Mouse (Mus musculus) ovary, postnatal 36 days (tissue): Measurements from ENCODE around the gene Spop.

Experiments
- DNase-seq: peaks from one replicate; pipeline ENCODE4 v3.0.0; 2022; ENCODE audit warnings: low spot score, mixed read lengths

The Spop gene

DNA sequence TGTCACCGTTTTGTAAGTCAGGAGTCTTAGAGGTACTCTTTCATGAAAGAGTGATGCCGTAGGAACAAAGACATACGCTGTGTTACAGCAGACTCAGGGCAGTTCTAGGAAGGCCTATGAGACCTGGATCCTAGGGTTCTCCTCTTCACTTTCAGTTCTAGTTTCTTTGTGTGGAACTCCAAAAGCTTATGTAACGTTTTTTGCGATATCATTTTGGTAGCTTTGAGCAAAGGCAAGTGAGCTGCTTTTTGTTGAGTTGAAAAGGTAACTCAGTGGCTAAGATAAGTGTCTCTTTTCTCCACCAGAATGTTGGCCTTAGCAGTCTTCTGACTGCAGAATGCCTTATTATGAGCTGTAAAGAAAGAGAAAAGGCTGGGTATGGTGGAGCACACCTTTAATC is 3.5 kb downstream of the Spop start:
- DNase-seq: no peak

DNA sequence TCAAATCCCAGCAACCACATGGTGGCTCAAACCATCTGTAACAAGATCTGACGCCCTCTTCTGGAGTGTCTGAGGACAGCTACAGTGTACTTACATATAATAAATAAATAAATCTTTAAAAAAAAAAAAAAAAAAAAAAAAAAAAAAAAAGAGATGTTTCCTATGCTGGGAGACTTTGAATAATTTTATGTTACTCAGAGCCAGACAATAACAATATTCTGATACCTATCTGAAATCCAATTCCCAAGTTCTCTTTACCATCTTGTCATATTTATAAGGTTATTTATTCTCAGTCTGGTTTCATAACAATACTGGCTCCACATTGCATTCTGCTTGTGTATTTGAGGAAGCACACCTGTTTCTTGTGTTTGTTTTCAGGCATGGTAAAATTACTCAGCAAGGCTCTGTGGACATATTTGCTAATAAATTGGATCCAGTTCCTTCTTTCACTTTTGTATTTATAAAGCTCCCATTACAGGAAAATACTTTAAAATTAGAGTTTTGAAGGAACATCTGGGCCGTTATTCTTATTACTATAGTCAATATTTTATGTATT is 7.1 kb downstream of the Spop start:
- no peak for DNase-seq

DNA sequence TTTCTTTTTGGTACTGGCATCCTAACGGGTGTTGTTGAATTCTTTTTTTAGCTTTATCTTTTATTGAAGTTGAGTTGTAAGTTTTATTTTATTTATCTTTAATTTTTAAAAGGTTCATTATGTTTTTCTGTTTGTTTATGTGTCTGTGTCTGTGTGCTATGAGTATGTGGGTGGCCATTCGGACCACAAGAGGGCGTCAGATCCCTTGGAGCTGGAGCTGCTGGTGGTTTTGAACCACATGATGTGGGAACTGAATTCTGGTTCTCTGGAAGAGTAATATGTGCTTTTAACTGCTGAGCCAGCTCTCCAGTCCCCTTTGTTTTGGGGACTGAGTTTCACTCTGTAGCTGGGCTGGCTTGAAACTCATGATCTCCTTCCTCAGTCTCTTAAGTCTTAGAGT is 9.6 kb downstream of the Spop start:
- no peak for DNase-seq

DNA sequence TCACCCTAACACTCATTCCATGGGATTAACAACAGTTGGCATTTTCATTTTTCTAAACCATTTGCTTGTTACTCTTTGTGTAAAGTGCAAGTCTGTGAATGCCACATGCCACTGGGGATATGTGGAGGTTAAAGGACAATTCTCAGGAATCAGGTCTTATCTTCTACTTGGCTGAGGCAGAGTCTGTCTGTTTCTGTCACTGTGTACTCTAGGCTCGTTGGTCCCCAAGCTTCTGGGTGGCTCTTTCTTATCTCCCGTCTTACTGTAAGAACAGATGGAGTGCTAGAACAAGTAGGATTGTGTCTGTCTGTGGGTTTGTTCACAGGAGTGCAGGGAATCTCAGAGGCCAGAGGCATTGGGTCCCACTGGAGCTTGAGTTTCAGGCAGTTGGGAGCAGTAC is 17.5 kb downstream of the Spop start:
- no peak for DNase-seq

DNA sequence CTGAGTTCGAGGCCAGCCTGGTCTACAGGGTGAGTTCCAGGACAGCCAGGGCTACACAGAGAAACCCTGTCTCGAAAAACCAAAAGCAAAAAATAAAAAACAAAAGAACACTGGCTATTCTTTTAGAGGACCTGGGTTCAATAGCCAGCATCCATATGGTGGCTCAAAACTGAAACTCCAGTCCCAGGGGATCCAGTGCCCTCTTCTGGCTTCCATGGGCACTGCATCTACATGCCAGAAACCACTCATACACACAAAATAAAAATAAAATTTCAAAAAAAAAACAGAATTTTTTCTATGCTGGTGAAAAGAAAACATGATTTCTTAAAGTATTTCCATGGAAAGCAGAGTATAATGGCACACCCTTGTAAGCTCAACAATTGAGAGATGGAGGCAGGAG is 18.3 kb downstream of the Spop start:
- peak; percentile 12 for DNase-seq

DNA sequence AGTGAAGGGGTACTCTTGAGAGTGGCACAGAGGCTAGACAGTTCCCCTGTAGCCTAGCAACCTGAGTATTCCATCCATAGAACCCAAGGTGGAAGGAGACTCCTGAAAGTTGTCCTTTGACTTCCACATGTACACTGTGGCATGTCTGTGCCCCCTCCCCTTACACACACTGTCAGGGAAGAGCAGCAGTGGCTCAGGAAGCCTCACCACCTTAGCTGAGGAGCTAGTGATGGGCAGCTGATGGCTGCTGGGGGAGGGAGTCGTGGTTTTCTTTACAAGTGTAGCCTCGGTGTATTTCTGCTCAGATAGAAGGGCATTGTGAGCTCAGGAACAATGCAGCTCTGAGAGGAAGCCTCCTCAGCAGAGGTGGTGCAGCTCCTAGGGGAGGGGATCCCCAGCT is 31.5 kb downstream of the Spop start:
- no peak for DNase-seq

DNA sequence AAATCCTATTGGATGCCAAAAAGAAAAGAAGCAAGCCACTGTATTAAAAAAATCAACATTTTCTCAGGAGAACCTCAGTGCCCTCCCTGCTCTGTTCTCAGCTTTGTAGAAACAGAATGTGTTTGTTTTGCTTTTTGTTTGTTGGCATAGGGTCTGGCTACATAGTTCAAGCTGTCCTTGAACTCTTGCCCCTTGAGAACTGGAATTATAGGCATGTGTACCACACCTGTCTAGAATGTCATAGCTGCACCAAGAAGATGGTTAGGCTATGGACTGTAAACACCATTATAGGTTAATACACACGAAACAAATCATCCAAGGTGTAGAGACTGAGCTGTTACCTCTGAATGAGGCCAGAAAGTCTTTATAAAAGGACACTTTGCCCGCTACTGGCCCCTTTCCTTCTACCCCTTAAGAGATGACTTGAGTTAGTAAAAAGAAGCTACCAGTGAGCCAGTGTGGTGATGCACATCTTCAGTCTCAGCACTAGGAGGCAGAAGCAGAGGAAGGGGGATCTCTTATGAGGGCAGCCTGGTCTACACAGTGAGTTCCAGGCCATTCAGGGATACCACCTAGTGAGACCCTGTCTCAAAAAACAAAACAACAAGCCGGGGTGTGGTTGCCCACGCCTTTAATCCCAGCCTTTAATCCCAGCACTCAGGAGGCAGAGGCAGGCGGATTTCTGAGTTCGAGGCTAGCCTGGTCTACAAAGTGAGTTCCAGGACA is 32.9 kb downstream of the Spop start:
- DNase-seq: no peak

DNA sequence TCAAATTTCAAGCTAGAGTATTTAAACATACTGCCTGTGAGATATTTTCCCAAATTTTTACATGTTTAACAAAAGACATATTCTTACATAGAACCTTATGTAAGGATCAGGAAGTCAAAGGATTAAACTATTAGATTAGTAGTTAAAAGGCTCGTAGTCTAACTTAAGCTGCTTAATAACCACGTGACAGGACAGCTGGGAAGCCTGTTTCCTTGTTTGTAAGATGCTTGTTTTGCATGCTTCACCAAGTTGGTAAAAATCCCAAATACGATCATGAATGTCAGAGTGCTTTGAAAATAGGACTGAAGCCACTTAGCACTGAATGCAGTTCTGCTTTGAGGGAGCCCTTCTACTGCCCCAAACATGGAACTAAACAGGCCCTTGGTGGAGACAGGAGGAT is 34.5 kb downstream of the Spop start:
- no peak for DNase-seq

DNA sequence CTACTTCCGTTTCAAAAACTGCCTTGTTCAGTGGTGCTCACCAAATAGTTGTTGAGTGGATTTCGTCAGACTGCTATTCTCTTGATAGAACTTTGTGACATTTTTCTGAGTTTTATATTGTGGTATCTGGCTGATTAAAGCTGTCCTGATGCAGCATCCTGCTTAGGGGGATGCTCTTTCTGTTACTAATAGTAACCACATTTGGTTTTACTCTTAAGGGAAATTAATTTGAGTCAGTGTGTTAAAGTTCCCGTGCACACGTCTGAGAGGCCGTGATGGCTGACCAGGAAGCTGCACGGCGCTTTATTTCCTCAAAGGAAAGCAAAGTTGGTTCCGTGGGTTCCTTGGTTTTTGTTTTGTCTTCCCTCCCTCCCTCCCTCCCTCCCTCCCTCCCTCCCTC is 41.5 kb downstream of the Spop start:
- DNase-seq: no peak

DNA sequence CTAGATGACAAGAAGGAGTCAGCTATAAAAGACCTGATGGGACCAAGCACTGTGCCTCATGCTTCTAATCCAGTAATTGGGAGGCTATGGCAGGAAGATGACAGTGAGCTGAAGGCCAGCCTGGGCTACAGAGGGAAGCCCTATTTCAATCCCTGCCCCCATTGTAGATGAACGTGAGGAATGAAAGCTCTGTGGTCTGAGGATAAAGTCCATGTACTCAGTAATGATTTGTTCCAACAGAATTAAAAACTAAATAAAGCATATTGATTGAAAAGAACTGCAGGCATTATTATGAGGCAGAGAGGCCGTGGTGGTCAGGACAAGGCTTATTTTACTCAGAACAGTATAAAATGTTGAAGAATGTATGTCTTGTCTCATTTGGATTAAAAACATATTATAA is 47.0 kb downstream of the Spop start:
- DNase-seq: no peak

DNA sequence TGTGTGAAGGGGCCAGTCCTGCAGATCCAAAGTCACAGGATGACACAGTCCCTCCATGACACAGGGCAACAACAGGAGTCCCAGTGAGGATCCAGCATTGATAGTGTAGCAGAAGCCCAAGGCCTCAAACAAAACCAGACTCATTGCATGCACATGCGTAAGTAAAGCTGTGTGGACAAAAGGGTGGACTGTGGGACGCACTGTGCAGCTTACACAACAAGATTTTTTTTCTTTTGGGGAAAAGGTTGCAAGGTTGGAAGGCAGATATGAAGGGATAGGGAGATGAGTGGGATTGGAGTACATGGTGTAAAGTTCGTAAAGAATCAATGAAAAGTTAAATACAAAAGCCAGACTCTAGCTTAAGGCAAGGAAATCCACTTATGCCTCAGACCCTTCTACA is 48.3 kb downstream of the Spop start:
- DNase-seq: no peak

DNA sequence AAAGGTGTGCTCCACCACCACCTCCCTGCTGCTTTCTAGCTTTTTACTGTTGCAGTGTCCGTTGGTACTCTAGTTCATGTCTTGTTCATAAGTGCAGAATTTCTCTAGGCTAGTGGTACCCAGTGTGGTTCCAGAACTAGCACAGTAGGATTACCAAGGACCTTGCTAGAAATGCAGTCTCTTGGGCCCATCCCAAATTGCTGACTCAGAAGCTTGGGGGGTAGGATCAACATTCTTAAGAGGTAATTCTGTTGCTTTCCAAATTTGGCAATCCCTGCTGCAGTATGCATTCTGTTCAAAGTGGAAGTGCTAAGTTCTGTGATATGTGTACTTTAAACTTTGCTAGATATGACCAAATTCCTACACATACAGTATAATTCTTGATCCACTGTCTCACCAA is 53.9 kb downstream of the Spop start:
- DNase-seq: no peak

DNA sequence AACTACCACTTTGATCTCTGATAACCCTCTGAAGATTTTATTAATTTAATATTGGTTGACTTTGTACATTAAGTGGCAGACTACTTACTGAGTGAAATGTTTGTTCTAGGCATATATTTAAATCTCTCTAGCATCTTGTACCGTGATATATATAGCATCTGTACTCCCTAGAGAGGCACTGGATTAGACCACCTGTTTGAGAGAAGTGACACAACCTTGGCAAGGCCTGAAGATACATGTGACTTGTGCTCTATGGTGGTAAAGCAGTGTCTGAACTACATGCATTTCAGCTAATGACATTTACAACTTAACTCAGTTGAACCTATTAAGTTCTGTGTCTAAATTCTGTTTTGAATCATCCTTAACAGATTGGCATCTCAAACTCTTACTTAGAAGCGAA is 59.1 kb downstream of the Spop start:
- DNase-seq: no peak

DNA sequence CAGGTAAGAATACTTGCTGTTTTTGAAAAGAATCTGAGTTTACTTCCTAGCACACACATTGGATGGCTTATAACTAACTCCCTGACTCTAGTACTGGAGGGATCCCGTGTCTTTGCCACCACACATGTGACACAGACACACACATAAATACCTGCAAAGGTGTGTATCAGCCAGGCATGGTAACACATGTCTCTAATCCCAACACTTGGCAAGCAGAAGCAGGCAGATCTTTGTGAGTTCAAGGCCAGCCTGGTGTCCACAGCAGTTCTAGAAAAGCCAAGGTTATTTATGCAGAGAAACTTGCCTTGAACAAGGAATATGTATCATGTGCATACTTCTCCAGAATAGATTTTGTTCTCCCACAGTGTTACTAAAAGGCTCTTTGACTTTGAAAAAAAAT is 59.6 kb downstream of the Spop start:
- no peak for DNase-seq

DNA sequence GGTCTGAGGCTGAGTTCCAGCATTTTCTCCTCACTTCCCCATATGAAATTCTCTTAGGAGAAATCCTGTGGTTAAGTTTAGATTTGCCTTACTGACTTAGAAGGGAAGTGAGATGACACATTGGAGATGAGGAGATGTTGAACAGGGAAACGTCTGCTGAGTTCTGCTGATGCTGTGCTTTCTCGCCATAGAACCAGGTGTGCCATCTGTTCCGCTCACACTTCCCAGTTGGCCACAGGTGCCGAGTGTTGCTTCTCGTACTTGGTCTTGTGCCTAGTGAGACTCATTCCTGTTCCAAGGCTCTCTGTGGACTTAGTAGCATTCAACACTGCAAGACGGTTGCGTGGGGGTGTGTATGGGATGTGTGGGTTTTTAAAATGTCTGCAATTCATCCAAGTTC is 62.4 kb downstream of the Spop start:
- no peak for DNase-seq

DNA sequence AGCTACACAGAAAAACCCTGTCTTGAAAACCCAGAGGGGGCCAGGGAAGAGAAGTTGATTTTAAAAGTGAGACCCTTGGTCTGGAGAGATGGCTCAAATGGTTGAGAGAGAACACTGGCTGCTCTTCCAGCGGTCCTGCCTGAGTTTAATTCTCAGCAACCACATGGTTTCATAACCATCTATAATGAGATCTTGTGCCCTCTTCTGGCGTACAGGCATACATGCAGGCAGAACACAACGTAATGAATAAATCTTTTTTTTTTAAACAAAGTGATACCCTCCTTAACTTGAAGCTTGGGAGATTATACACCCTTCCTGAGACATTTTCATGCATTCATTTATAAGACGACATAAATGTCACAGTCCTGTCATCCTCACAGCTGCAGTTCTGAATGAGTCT is 65.6 kb downstream of the Spop start:
- DNase-seq: no peak

DNA sequence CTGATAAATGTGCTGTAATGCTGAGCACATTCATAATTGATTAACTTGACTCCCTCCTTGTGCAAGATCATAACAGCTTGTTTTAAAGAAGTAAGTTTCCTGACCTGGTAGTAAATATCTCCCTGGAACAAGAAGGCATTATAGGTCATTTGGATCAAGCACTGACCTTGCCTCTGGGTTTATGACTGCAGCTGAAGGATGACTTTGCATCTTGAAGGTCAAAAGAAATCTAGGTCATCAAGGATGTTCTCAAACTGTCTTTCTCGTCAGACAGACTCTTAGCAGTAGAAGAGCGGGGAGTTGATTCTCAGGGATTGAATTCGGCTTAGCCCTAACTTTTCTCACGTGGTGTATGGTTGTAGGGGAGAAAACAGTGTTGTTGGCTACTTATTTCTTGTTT is 66.8 kb downstream of the Spop start:
- no peak for DNase-seq

DNA sequence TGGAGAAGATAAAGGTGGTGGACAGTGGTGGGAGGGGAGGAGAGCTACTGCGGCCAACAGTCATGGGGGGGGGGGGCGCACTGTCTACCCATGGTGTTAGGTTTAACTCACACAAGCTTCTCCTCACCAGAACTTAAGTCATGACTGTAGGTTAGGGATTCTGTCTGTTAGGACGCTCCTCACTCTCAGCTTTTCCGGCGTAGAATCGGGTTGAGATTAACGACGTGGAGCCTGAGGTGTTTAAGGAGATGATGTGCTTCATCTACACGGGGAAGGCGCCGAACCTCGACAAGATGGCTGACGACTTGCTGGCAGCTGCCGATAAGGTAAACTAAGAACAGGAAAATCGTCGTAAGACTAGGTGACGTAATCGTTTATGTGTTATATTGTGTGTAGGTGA is 71.8 kb downstream of the Spop start:
- DNase-seq: no peak

DNA sequence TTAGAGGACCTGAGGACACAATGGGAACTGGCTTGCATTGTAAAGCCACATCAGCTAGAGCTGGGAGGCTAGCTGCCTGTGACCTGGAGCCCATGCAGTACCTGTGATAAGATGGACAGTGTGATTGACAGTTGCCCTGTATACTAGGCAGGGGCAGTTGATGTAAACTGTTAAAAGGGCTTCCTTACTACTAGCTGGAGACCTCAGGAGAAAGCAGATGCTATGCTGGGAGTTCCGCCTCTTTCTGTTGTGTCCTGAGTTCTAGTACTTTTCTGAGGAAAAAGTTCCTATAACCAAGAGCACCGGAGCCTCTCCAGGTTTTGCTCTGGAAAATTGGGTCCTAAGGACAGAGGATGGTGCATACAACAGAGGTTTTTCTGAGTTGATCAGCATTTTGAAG is 73.4 kb downstream of the Spop start:
- DNase-seq: no peak

DNA sequence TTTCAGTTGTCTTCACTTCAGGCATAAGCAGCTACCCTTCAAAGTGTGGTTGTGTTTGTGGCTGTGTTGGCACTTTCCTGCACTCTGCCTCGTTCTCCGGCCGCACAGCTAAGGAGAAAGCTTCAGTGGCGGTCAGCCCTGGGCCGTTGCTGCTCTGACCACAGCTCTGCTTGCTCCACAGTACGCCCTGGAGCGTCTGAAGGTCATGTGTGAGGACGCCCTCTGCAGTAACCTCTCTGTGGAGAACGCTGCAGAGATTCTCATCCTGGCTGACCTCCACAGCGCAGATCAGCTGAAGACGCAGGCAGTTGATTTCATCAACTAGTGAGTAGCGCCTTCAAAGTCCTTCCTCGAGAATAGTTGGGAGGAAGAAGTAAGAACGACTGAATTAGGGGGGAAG is 76.2 kb downstream of the Spop start:
- no peak for DNase-seq

DNA sequence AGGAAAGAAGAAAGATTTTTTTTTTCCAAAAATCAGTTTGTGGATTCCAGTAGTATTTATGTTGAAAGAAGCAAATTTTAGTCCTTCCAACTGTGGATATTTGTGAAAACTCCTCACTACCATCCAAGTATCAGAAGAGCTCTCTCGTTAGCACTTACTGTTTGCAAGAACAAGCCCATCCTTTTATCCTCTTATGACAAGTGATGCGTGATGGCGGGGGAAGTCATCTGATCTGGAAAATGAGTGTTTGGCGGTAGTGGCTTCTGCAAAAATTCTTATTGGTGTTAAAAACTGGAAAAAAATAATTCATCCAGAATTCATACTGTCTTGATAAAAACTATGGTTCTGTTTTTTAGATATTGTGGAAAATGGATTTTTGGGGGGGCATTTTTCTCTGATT is 78.4 kb downstream of the Spop start:
- no peak for DNase-seq

DNA sequence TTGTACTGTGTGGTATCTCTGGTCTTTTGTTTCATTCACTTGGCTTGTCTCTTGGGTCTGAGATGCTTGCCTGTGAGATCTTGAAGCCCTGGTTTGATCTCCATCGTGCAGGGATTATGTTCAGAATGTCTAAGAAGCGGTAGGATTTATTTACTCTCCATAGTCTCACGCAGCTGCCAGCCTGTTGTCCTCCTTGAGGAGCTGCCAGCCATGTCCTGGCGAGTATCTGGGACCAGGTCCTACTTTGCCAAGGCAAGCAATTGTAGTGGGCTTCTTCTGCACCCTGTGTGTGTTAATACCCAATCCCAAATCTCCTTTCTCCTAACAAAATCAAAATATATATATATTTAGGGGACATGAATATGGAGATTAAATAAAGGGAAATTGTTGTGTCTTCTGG is 79.1 kb downstream of the Spop start:
- no peak for DNase-seq

DNA sequence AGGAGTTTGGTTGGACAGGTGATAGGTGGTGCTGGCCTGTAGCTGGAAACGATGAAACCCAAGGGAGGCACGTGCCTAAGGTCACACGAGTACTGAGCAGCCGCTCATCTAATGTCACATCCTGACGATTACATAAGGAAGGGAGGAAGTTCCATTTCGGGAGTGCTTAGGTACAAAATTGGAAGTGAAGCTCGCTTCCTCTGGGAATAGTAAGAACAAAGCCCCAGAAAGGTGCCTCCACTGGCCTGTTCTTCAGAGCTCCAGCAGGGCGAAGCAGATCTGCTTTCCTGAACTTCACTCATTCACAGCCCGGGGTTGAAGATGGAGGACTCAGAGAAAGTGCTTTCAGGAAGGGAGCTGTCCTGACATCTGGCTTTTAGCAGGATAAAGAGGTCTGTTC is 80.1 kb downstream of the Spop start:
- DNase-seq: no peak

DNA sequence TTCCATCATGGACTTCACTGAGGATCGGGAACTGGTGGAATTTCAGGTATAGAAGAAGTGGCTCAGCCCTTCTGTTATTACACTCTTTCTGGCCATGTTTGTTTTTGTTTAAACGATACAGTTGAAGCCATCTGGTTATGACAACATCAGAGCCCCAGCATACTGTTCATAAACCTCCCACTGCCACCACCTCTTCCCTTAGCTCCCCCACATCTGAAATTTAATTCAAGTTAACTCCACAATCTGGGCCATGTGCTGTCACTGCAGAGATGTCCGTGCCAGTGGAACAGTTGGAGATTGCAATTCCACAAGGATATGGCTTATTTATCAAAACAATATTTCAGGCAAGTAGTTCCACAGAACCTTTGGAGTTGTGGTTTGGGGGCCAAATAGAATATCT is 80.5 kb downstream of the Spop start:
- no peak for DNase-seq

DNA sequence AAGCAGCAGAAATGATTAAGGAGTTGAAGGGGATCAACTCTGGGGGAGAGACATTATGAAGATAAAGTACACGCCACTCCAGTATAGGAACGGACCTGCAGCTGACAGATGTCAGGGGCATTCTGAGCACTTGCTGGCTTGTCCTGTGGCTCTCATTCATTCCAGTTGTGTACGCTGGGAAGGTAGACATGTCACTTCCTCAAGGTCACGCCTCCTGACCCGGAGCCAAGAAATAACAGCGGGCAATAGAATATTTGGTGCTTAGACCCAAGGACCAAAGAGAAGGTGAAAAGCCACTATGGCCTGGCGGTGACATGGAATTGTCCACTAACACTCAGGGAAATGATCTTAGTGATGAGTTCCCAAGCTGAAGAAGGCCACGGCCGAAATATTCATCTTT is 82.0 kb downstream of the Spop start:
- DNase-seq: no peak
